Mouse (Mus musculus): ENCODE data around the gene Ruvbl2. TPM values are rescaled to one million over a fixed set of nuclear protein-coding genes. Genes with fewer than 3 reads are reported as not detected.

Ruvbl2 gene
- total and polyA plus RNA-seq, 3 experiments: 253 to 277 (median 267) TPM

- TF ChIP-seq GABPA (IDR thresholded peaks at IDR 0.05; ENCODE audit: insufficient replicate concordance, low read depth, low read length) (no peak), POLR2A (IDR thresholded peaks at IDR 0.05; ENCODE audit: low read depth, low read length) (no peak), ELF1 (IDR thresholded peaks at IDR 0.05; ENCODE audit: low read depth, low read length) (no peak), SMC3 (IDR thresholded peaks at IDR 0.05; ENCODE audit: low read depth, low read length) (no peak), ZKSCAN1 (IDR thresholded peaks at IDR 0.05; ENCODE audit: borderline replicate concordance, low read depth, low read length) (no peak), CTCF (conservative IDR thresholded peaks at IDR 0.05 in 1 of 2, IDR thresholded peaks at IDR 0.05 in 1 of 2; ENCODE audit: low read depth in 2 of 2, low read length in 2 of 2) (no peak), USF2 (conservative IDR thresholded peaks at IDR 0.05; ENCODE audit: low read depth, low read length) (no peak), E2F4 (IDR thresholded peaks at IDR 0.05; ENCODE audit: insufficient replicate concordance, low read depth, low read length) (no peak), TCF12 (IDR thresholded peaks at IDR 0.05; ENCODE audit: low read depth, low read length) (no peak), MEF2A (IDR thresholded peaks at IDR 0.05; ENCODE audit: borderline replicate concordance, low read depth, low read length) (no peak)
- Histone ChIP-seq H3K27ac (ENCODE audit: insufficient read depth, low read depth) (no peak overlapping the region), H3K9ac (ENCODE audit: insufficient read depth, low read depth) (no peak overlapping the region), H3K4me1 (ENCODE audit: control insufficient read depth in 1 of 2, insufficient read depth in 2 of 2) (peaks cover 4 to 10% of the 10 kb centered on the region in 2 experiments; a peak in 2 of 4 replicates), H3K4me2 (ENCODE audit: insufficient read depth, low read depth, poor library complexity, severe bottlenecking) (no peak overlapping the region), H3K79me2 (replicated peaks; ENCODE audit: control insufficient read depth, extremely low read depth, insufficient read depth, poor library complexity, severe bottlenecking) (no peaks in the 10 kb centered on the region), H3K36me3 (replicated peaks in 1 of 2; ENCODE audit: control insufficient read depth in 1 of 2, insufficient read depth in 1 of 2, low read length in 1 of 2) (peaks cover 58 to 73% of the 10 kb centered on the region in 2 experiments), H3K27me3 (replicated peaks) (no peaks in the 10 kb centered on the region), H3K9me3 (replicated peaks; ENCODE audit: low read length) (no peaks in the 10 kb centered on the region), H3K4me3 (replicated peaks in 1 of 3; ENCODE audit: low read depth in 2 of 3, low read length in 2 of 3, poor library complexity in 1 of 3) (no peak overlapping the region)
- dilution Hi-C loops (cut with MboI; ENCODE audit: extremely low pct_ligation_motif_present, extremely low pct_unique_long_range_greater_than_20kb, low sequenced_read_pairs) (no loop called here), in situ Hi-C loops (cut with MboI; ENCODE audit: low pct_ligation_motif_present, low pct_unique_long_range_greater_than_20kb, low sequenced_read_pairs) (no loop called here)
- no peak for DNase-seq (ENCODE audit: extremely low read depth)
These were observed 16.7 kb downstream of the Ruvbl2 start for GRCm38 (mm10) chr7:45421194-45421593.

GRCm38 (mm10) chr7:45420615-45420919, 17.3 kb downstream of the Ruvbl2 start, which contains the start of gene Lhb:
Gene Lhb, plus strand, starts transcription at chr7:45420820.
- no peak within 1 kb of the TSS for H3K27ac ChIP-seq (ENCODE audit: insufficient read depth, low read depth)
- peaks cover 4 to 10% of the 10 kb centered on the region in 2 experiments; a peak in 2 of 4 replicates for H3K4me1 ChIP-seq (ENCODE audit: control insufficient read depth in 1 of 2, insufficient read depth in 2 of 2)
- peaks cover 54 to 68% of the 10 kb centered on the region in 2 experiments for H3K36me3 ChIP-seq (replicated peaks in 1 of 2; ENCODE audit: control insufficient read depth in 1 of 2, insufficient read depth in 1 of 2, low read length in 1 of 2)
- H3K27me3 ChIP-seq (replicated peaks): no peaks in the 10 kb centered on the region
- H3K9ac ChIP-seq (ENCODE audit: insufficient read depth, low read depth): no peak within 1 kb of the TSS
- no peaks in the 10 kb centered on the region for H3K9me3 ChIP-seq (replicated peaks; ENCODE audit: low read length)
- no peak within 1 kb of the TSS for H3K4me2 ChIP-seq (ENCODE audit: insufficient read depth, low read depth, poor library complexity, severe bottlenecking)
- dilution Hi-C loops (cut with MboI; ENCODE audit: extremely low pct_ligation_motif_present, extremely low pct_unique_long_range_greater_than_20kb, low sequenced_read_pairs): no loop called here
- no peak for TF ChIP-seq MAFK (IDR thresholded peaks at IDR 0.05; ENCODE audit: insufficient replicate concordance, low read length)
- no peak for TF ChIP-seq KAT2A (IDR thresholded peaks at IDR 0.05; ENCODE audit: insufficient replicate concordance, low read length)
- TF ChIP-seq JUND (conservative IDR thresholded peaks at IDR 0.05; ENCODE audit: low read depth, low read length): no peak
- no peak for TF ChIP-seq TCF12 (IDR thresholded peaks at IDR 0.05; ENCODE audit: low read depth, low read length)
- TF ChIP-seq PAX5 (IDR thresholded peaks at IDR 0.05; ENCODE audit: low read length): no peak
- no peak for TF ChIP-seq TBP (conservative IDR thresholded peaks at IDR 0.05; ENCODE audit: low read depth, low read length)
- TF ChIP-seq MAX (IDR thresholded peaks at IDR 0.05; ENCODE audit: low read length): no peak
- no peak for TF ChIP-seq ZNF384 (IDR thresholded peaks at IDR 0.05; ENCODE audit: low read depth, low read length)
- no peaks in the 10 kb centered on the region for H3K79me2 ChIP-seq (replicated peaks; ENCODE audit: control insufficient read depth, extremely low read depth, insufficient read depth, poor library complexity, severe bottlenecking)
- H3K4me3 ChIP-seq (replicated peaks in 1 of 3; ENCODE audit: low read depth in 2 of 3, low read length in 2 of 3, poor library complexity in 1 of 3): no peak within 1 kb of the TSS
- no peak for DNase-seq (ENCODE audit: extremely low read depth)
- in situ Hi-C loops (cut with MboI; ENCODE audit: low pct_ligation_motif_present, low pct_unique_long_range_greater_than_20kb, low sequenced_read_pairs): no loop called here

All from CH12.LX (cell line).